Mouse (Mus musculus): ENCODE measurements around the gene Zbtb32.

Zbtb32 gene

GRCm38 (mm10) chr7:30598786-30599185, at the start of gene Zbtb32:
Gene Zbtb32 (minus strand): TSS chr7:30598909.
- no peak for DNase-seq

DNA sequence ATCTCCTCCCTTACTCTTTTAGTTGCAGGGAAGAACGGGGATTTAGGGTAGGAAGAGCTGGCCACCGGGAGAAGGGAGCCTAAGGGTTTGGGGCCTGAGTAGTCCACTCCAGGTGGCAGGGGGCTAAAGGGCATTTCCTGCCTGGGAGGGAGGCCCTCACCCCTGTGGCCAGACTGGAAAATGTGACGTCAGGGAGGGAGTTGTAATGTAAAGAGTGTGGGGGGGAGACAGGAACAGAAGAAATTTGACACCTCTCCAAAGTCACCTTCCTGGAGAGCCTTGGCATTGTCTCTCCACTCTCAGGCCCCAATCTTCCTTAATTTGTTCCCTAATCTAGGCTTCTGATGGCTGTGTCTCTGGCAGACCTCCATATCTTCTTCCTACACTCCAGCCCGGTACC, 40.4 kb upstream of the Zbtb32 start:
- DNase-seq, result no peak

- DNase-seq, result no peak
These were observed 37.7 kb upstream of the Zbtb32 start for GRCm38 (mm10) chr7:30636395-30636794.

- DNase-seq, result no peak
These were observed 37.0 kb upstream of the Zbtb32 start, which contains the start of gene Etv2 for GRCm38 (mm10) chr7:30635752-30636151. Gene Etv2 (minus strand): TSS chr7:30635852.

DNA sequence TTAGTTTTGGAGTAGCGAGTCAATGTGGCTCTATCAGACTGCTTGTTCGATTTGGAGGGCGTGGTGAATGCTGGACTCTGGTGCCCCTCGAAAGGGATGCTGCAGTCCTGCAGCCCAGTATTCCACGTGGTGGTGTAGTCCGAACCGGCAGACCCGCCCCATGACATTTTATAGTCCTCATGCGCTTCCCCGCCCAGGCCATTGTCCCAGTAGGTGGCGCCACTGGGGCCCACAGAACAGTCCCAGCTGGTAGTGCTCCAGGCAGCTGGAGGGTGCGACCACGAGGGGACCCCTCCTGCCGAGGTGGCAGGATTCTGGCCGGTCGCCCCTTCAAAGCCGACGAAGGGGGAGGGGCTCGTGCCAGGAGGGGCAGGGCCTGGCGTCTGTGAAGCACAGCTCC, 35.9 kb upstream of the Zbtb32 start:
- DNase-seq, result peak in 1 of 2 experiments; percentile 55

DNA sequence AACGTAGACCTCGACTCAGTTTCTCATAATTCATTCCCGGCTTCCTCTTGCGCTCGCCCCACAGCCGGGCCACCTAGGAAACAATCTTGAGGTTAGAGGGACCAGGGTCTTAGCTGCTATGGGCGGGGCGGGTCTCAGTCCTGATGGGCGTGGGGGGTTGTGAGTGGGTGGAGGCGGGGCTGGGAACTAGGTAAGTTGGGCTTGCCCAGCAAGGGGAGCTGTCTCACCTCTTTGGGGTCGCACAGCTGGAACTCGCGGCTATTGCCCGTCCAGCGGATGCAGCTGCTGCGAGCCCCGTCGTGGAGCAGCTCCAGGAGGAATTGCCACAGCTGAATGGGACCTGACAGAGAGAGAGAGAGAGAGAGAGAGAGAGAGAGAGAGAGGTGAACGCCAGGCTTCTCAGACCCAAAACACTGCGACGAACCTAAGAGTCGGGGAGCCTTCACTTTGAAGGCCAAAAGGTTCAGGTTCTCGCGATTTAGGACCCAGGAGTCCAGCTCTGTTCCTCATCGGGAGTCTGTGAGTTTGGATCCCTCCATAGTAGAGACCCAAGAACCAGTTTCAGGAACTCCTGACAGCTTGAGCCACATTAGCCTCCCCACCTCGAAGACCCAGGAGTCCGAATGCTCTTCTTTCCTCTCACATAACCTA, 35.2 kb upstream of the Zbtb32 start:
- DNase-seq, result no peak

DNA sequence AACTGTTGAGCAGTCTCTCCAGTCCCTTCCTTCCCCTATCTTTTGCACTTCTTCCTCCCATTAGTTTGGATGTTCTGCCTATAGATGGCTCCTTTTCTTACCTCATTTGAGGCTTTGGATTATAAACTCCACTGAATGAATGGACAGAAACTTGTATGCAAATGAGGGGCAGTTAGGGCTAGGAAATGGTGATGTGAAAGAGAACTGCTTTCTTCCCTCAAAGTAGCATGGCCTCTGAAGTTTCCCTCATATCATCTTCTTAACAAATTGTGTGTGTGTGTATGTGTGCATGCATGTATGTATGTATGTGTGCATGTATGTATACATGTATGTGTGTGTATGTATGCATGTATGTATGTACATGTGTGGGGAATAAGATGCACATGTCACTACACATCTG, 30.3 kb upstream of the Zbtb32 start:
- DNase-seq, result no peak

DNA sequence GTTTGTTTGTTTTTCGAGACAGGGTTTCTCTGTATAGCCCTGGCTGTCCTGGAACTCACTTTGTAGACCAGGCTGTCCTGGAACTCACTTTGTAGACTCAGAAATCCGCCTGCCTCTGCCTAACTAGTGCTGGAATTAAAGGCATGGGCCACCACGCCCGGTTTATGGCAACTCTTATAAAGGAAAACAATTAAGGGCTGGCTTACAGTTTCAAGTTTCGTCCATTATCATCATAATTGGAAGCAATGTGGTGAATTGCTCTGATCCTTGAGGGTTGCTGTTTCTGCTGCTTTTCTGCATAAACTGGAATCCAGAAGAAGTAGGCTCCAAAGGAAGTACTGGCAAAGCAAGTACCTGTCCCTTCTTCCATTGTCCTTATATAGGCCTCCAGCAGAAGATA, 27.9 kb upstream of the Zbtb32 start:
- no peak for DNase-seq

DNA sequence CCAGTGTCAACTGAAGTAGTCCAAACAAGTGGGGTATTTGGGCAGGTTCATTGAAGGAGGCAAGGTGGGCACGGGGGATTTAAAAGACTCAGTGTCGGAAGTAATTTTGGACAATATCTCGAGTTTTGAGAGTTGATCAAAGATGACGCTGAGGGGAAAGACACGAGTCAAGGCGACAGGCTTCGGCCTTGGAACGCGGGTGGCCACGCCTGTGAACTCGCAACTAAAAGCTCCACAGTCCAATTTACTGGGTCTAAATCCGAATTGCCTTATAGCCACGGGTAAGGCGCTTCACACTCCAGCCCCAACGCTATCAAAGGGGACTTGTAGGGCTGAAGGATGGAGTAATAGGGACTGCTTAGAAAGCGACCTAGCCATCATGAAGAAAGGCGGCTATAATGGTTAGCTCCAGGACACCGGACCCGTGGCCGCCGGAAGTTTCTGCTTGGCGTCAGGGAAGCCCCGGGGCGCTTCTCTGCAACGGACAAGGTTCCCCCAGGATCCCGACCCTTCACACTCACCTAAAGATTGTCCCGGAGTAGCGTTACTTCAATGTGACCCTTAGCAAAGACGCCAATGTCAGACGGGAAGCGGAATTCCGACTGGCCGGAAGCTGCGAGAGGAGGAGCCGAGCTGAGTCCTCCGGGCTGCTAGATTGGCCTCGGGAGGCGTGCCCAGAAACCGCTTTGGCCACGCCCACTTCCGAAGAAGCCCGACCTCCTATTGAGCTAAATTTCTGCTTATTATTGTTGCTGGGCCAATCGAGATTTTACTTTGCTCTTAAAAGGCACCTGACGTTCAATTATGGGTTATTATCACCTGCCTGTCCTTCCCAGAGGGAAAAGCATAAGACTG, 27.0 kb upstream of the Zbtb32 start, which contains the start of gene Cox6b1:
TSS of gene Cox6b1 (minus strand) at position 622 of the 855 bp plus-strand sequence.
- DNase-seq, result peak; percentile 84 to 92

DNA sequence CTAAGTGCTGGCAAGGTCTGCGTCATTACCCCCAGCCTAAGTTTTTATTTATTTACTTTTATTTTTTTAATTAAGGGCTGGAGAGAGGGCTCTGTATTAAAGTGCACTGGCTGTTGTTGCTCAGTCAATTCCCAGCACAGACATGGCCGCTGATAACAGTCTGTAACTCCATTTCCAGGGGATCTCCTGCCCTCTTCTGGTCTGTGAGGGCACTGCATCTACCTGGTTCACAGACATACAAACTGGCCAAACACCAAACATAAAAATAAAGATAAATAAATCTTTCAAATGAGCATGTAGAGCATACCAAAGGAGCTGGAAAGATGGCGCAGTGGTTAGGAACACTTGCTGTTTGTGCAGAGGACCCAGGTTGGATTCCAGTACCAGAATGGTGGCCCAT, 20.5 kb upstream of the Zbtb32 start:
- peak in 1 of 2 experiments; percentile 56 for DNase-seq

DNA sequence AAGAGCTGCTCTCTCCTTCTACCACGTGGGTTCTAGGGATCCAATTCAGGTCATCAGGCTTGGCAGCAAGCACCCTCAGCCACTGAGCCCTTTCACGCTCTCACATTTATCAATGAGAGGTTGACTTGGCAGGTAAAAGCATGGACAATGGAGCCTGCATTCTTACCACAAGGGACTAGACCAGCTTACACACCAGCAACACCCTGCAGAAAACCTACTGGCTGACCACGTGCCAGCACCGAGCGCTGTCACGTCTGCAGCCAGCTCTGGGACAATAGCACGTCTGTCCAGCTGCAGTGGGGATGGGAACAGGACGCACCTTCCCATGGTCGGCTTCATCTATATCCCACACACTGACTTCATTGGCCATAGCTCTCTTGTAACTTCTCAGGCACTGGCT, 19.9 kb upstream of the Zbtb32 start:
- DNase-seq, result no peak

GRCm38 (mm10) chr7:30615049-30615760, 16.5 kb upstream of the Zbtb32 start:
- DNase-seq, result no peak

DNA sequence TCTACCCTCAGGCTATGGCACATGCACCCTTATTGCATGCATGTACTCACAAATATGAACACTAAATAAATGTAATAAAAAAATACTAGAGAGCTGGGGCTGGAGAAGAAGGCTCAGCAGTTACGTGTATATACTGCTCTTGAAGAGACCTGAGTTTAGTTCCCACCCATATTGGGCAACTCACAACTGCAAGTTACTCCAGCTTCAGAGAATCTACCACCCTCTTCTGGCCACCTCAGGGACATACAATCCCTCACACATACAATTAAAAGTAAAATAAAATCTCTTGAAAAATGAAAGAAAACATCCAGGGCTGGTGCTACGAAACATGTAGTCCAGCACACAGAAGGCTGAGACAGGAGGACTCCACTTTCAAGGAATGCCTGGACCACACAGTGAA, 15.7 kb upstream of the Zbtb32 start:
- DNase-seq, result no peak

- peak; percentile 70 to 79 for DNase-seq
These were observed 14.9 kb upstream of the Zbtb32 start for GRCm38 (mm10) chr7:30613529-30614112.

DNA sequence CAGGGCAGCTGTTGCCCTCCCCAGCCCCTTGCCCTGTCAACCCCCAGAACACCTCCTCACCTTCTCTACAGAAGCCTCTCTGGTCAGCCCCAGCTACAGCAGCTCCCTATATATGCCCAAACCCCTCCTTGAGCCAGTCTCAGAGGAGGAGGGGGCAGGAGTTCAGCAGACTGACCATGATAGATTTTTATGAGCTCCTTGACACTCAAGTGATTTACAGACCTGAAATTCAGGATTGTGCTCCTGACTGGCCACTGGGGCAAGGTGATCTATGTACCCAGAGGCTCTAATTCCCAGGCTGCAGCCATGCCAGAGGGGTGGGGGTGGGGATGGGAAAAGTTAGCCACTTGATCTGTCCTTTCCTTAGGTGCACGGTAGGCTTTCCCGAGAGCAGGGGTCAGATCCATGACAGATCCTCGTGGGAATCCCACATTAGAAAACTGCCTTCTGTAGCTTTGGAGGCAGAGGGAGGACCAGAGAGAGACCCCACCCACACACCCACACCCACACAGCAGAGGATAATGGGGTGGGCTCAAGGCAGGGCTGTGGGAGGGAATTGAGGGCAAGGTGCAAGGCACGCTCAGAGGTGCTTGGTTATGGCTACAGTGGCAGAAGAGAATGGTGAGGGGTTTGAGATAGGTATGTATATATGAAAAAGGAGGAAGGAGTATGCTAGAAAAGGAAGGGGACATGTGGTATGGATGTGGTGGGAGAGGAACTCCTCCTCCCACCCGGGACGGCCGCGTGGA, 14.1 kb upstream of the Zbtb32 start, which contains the start of gene Upk1a:
TSS of gene Upk1a (minus strand) at position 194 of the 749 bp plus-strand sequence.
- no peak for DNase-seq

- no peak for DNase-seq
These were observed 11.3 kb upstream of the Zbtb32 start for GRCm38 (mm10) chr7:30610043-30610442.

DNA sequence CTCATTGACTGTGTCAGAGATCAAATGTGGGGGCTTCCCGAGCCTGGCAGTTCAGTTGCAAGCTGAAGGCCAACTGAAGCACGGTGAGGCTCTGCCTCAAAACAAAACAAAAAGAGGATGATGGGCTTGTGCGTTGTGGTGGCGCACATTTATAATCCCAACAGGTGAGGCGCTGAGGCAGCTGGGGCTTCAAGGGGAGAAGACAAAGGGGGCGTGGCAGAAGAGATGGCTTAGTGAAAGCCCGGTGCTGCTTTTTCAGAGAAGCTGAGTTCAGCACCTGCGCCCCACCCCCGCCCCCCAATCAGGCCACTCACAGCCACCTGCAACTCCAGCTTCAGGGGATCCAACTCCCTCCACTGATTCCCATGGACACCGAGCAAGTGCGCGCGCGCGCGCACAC, 9.8 kb upstream of the Zbtb32 start:
- DNase-seq, result no peak

GRCm38 (mm10) chr7:30607706-30608309, 9.1 kb upstream of the Zbtb32 start:
- DNase-seq, result peak; percentile 60 to 77

DNA sequence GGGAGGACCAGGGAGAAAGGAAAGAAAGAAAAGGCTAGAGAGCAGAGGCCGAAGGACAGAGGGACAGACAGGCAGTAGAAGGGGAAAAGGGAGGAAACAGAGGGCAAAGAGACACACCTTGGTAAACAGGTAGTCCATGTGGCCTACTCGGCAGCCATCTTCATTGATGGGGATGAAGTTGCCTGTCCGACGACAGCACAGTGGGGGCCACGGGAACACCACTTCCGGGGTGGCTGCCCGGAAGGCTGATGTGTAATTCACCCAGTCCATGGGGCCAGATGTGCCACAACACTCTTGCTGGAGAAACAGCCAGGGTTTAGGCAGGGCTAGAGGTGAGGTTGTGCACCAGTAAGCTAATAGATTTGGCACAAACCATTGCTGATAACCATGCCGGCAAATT, 6.2 kb upstream of the Zbtb32 start:
- DNase-seq, result no peak

DNA sequence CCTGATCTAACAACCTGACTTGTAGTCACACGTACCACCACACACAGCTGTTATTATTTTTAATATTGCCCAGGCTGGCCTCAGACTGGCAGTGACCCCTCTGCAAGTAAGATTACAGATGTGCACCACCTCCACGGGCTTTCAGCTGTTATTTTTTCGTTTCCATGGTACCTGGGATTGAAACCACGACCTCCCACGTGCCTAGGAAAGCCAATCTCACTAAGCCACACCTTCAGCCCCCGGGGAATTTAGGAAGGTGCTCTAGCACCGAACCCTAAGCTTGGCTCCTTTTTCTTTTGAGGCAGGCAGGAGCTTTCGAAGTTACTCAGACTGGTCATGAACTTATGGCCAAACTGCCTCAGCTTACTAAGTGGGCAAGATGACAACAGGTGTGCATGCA, 5.7 kb upstream of the Zbtb32 start:
- DNase-seq, result no peak

DNA sequence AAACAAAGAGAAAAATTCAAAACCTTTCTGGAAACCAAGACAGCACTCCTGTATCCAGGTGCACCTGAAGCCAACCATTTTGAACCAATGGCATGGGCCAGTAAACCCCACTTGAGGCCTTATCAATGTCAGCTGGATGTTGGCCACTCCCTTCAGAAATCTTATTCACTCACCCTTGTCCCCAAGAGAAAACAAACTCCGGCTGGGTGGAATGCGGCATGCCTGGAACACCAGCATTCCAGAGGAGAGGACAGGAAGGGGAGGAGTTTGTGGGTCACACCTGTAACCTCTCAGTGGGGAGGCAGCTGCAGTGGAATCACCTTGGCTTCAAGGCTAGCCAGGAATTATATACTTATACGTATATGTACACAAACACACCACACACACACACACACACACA, 3.9 kb upstream of the Zbtb32 start:
- no peak for DNase-seq

- DNase-seq, result peak in 1 of 2 experiments; percentile 54
These were observed 1.9 kb upstream of the Zbtb32 start for GRCm38 (mm10) chr7:30600651-30601050.
